Mouse (Mus musculus) ES-E14 (cell line): ENCODE data around the gene Ppm1h. TPM values are rescaled to one million over a fixed set of nuclear protein-coding genes. Genes with fewer than 3 reads are reported as not detected.

Source experiments
- DNase-seq: peaks from one replicate; pipeline ENCODE4 v3.0.0-alpha.2; 2013; ENCODE audit warnings: low read depth, low spot score
- H3K27ac ChIP-seq: 2 replicates; pipeline ENCODE4 v1.5.1; 2012; ENCODE audit warnings: low read depth, mild to moderate bottlenecking, low read length, moderate library complexity, mixed read lengths; ENCODE audit not compliant: poor library complexity, insufficient read depth, severe bottlenecking
- H3K36me3 ChIP-seq: 2 replicates; pipeline ENCODE4 v1.6.1; 2012; ENCODE audit warnings: mild to moderate bottlenecking, low read length, moderate library complexity, mixed read lengths; ENCODE audit not compliant: control insufficient read depth, poor library complexity, insufficient read depth, severe bottlenecking
- H3K4me1 ChIP-seq, 2 experiments: fragments of 150-350 bp in 1 of 2; sonication (generic) in 1 of 2; 2 replicates each; pipeline ENCODE4 v1.6.1; 2012; ENCODE audit warnings: low read length in 2 of 2, mild to moderate bottlenecking in 1 of 2, mixed read lengths in 1 of 2; ENCODE audit not compliant: control insufficient read depth in 2 of 2, insufficient read depth in 2 of 2, poor library complexity in 1 of 2
- H3K4me3 ChIP-seq, 2 experiments: fragments of 150-350 bp in 1 of 2; sonication (generic) in 1 of 2; 2 replicates each; pipeline ENCODE4 v1.5.1; 2012; ENCODE audit warnings: low read length in 2 of 2, low read depth in 1 of 2, mild to moderate bottlenecking in 1 of 2, mixed read lengths in 1 of 2; ENCODE audit not compliant: insufficient read depth in 1 of 2, poor library complexity in 1 of 2, severe bottlenecking in 1 of 2
- H3K9ac ChIP-seq: 2 replicates; pipeline ENCODE4 v1.6.1; 2012; ENCODE audit warnings: low read depth, mild to moderate bottlenecking, low read length, mixed read lengths; ENCODE audit not compliant: poor library complexity, insufficient read depth, severe bottlenecking
- H3K9me3 ChIP-seq: fragments of 150-350 bp; sonication (generic); 2 replicates; pipeline ENCODE4 v1.6.1; 2012; ENCODE audit warnings: low read depth, mild to moderate bottlenecking, low read length; ENCODE audit not compliant: control insufficient read depth, insufficient read depth
- CHD2 ChIP-seq: IDR thresholded peaks from 2 replicates; pipeline ENCODE4 v1.6.1; 2014; ENCODE audit warnings: mild to moderate bottlenecking, low read depth, low read length, inconsistent platforms
- HCFC1 ChIP-seq: IDR thresholded peaks from 2 replicates; pipeline ENCODE4 v1.6.1; 2012; ENCODE audit warnings: low read length, inconsistent platforms, borderline replicate concordance; ENCODE audit not compliant: insufficient read depth
- MAFK ChIP-seq: IDR thresholded peaks from 2 replicates; pipeline ENCODE4 v1.6.1; 2014; ENCODE audit warnings: mild to moderate bottlenecking, low read depth, low read length, inconsistent platforms; ENCODE audit not compliant: insufficient read depth
- ZC3H11A ChIP-seq: IDR thresholded peaks from 2 replicates; pipeline ENCODE4 v1.6.1; 2012; ENCODE audit warnings: low read depth, mild to moderate bottlenecking, inconsistent platforms, low read length, borderline replicate concordance
- ZNF384 ChIP-seq: IDR thresholded peaks from 2 replicates; pipeline ENCODE4 v1.6.1; 2012; ENCODE audit warnings: low read depth, low read length, inconsistent platforms
- in situ Hi-C, 2 experiments: fragments of 600-800 bp; cut with MboI; formaldehyde crosslinking; loops; one replicate each; pipeline ENCODE4 v1.15.1; 2025; ENCODE audit warnings: low sequenced_read_pairs in 2 of 2, inconsistent platforms in 1 of 2; ENCODE audit not compliant: unreplicated experiment in 2 of 2
- total RNA-seq: library from RNA; depleted of rRNA; stranded (reverse); fragments of 300-350 nt; gene quantifications from 2 replicates; pipeline ENCODE4 v1.2.3, GENCODE M21; 2012

Gene Ppm1h
- total RNA-seq, 1 experiment, result 4.5 TPM

GRCm38 (mm10) chr10:122768204-122768892, 89.8 kb downstream of the Ppm1h start:
- in situ Hi-C loops, result no loop called here
- TF ChIP-seq CHD2 (no peak), ZNF384 (no peak), MAFK (no peak), ZC3H11A (no peak), HCFC1 (no peak)
- Histone ChIP-seq H3K9me3 (no peaks in the 10 kb centered on the region), H3K27ac (no peak overlapping the region), H3K9ac (no peak overlapping the region), H3K36me3 (no peaks in the 10 kb centered on the region), H3K4me3 (no peak overlapping the region), H3K4me1 (no peaks in the 10 kb centered on the region)
- DNase-seq, result no peak

- Histone ChIP-seq H3K4me3 (no peak overlapping the region), H3K9ac (no peak overlapping the region), H3K27ac (no peak overlapping the region), H3K9me3 (no peaks in the 10 kb centered on the region), H3K4me1 (no peaks in the 10 kb centered on the region), H3K36me3 (no peaks in the 10 kb centered on the region)
- in situ Hi-C loops, result no loop called here
- TF ChIP-seq ZNF384 (no peak), MAFK (no peak), HCFC1 (no peak), CHD2 (no peak), ZC3H11A (no peak)
- no peak for DNase-seq
These were observed 90.4 kb downstream of the Ppm1h start for GRCm38 (mm10) chr10:122768893-122769341.

- in situ Hi-C loops, result no loop called here
- TF ChIP-seq ZNF384 (no peak), MAFK (no peak), HCFC1 (no peak), CHD2 (no peak), ZC3H11A (no peak)
- no peaks in the 10 kb centered on the region for H3K4me1 ChIP-seq
- DNase-seq, result no peak
- H3K4me3 ChIP-seq, result no peak overlapping the region
- H3K9me3 ChIP-seq, result no peaks in the 10 kb centered on the region
- no peak overlapping the region for H3K9ac ChIP-seq
- H3K36me3 ChIP-seq, result no peaks in the 10 kb centered on the region
- no peak overlapping the region for H3K27ac ChIP-seq
These were observed 91.8 kb downstream of the Ppm1h start for GRCm38 (mm10) chr10:122770337-122770736.

- no peaks in the 10 kb centered on the region for H3K9me3 ChIP-seq
- no peak overlapping the region for H3K4me3 ChIP-seq
- DNase-seq, result no peak
- no peaks in the 10 kb centered on the region for H3K4me1 ChIP-seq
- H3K27ac ChIP-seq, result no peak overlapping the region
- no peak overlapping the region for H3K9ac ChIP-seq
- in situ Hi-C loops, result no loop called here
- TF ChIP-seq CHD2 (no peak), ZC3H11A (no peak), ZNF384 (no peak), MAFK (no peak), HCFC1 (no peak)
- H3K36me3 ChIP-seq, result no peaks in the 10 kb centered on the region
These were observed 92.4 kb downstream of the Ppm1h start for GRCm38 (mm10) chr10:122770987-122771386.
